Mouse (Mus musculus) thymus, adult 2 months (tissue): ENCODE data around the gene Ttll8.

ENCODE experiments used
- CTCF ChIP-seq: fragments of 200-500 bp; IDR thresholded peaks from 2 replicates; pipeline ENCODE4 v1.5.1; 2012; ENCODE audit warnings: mild to moderate bottlenecking, control low read depth, low read length, moderate library complexity, borderline replicate concordance; ENCODE audit not compliant: control insufficient read depth, poor library complexity, insufficient read depth; ENCODE audit errors: extremely low read depth
- POLR2A ChIP-seq: fragments of 200-500 bp; IDR thresholded peaks from 2 replicates; pipeline ENCODE4 v1.6.1; 2012; ENCODE audit warnings: mild to moderate bottlenecking, low read length, control low read depth, moderate library complexity; ENCODE audit not compliant: control insufficient read depth, poor library complexity, insufficient read depth; ENCODE audit errors: extremely low read depth

- TF ChIP-seq CTCF, result no peak
- TF ChIP-seq POLR2A, result no peak
These were observed 44.9 kb upstream of the Ttll8 start for GRCm38 (mm10) chr15:88999124-88999523.
